In the genomic region with DNA sequence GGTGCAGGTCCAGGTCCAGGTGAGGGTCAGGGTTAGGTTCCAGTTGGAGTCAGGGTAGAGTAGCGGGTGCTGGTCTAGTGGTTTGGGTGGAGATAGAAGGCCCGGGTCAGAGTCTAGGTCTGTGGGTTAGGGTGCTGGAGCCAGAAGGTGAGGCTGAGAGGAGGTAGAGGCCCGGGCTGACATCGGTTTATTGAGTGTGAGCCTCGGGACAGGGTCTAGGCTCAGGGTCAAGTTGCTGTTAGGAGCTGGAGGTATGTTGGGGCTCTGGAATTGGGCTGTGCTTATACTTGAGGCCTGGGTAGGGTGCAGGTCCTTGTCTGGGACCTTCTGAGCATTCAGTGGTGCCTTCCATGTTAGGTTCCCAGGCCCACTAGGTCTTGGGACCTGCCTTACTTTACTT, we compare ENCODE assay signal across 8 mouse cellular contexts. TPM values are rescaled to one million over a fixed set of nuclear protein-coding genes. Genes with fewer than 3 reads are reported as not detected.
DNase-seq lines count a peak whose midpoint lies in the region; ATAC-seq and TF ChIP-seq lines count a peak whose summit lies in the region.

No protein-coding gene starts in this region.

- 30% methylated on average over 5 of the region's 5 CpGs for WGBS in lung, embryonic 14.5 days
- 44% methylated on average over 5 of the region's 5 CpGs for WGBS in kidney, embryonic 16.5 days
- 56% methylated on average over 5 of the region's 5 CpGs for WGBS in neural tube, embryonic 14.5 days

- H3K4me2 ChIP-seq in lung, embryonic 14.5 days: peak overlapping the region; percentile 89
- peak overlapping the region; percentile 89 for H3K4me2 ChIP-seq in kidney, embryonic 16.5 days (replicated peaks; ENCODE audit: low read depth, low read length)
- H3K4me2 ChIP-seq in neural tube, embryonic 14.5 days (ENCODE audit: low read depth, low read length): peak overlapping the region; percentile 94

- no peak overlapping the region for H3K27ac ChIP-seq in lung, embryonic 14.5 days (ENCODE audit: low read depth)
- H3K27ac ChIP-seq in embryonic fibroblast, embryonic 13.5 days (ENCODE audit: insufficient read depth, low read length): no peak overlapping the region
- no peak overlapping the region for H3K27ac ChIP-seq in kidney, embryonic 16.5 days (ENCODE audit: low read length)
- H3K27ac ChIP-seq in neural tube, embryonic 14.5 days (ENCODE audit: low read depth, low read length): no peak overlapping the region

- no peak for ATAC-seq in lung, embryonic 14.5 days (ENCODE audit: insufficient read depth)
- ATAC-seq in kidney, embryonic 16.5 days (ENCODE audit: low FRiP score, low TSS enrichment): peak; percentile 11; the same call in 1 of the 2 replicates
- ATAC-seq in neural tube, embryonic 14.5 days (ENCODE audit: low read depth): no peak
- no peak for ATAC-seq in inflammation-experienced regulatory T-cells, adult 6 months

- no peaks in the 10 kb centered on the region; the same call in 1 of the 2 replicates for H3K4me1 ChIP-seq in lung, embryonic 14.5 days (ENCODE audit: insufficient read depth)
- H3K4me1 ChIP-seq in embryonic fibroblast, embryonic 13.5 days (ENCODE audit: control insufficient read depth, insufficient read depth, low read length): peaks cover 6% of the 10 kb centered on the region
- peaks cover 13% of the 10 kb centered on the region for H3K4me1 ChIP-seq in kidney, embryonic 16.5 days (ENCODE audit: insufficient read depth, low read length)
- H3K4me1 ChIP-seq in neural tube, embryonic 14.5 days (ENCODE audit: control insufficient read depth, insufficient read depth, low read length): peaks cover 12% of the 10 kb centered on the region

- H3K9me3 ChIP-seq in lung, embryonic 14.5 days (ENCODE audit: low read depth, low read length): no peaks in the 10 kb centered on the region
- no peaks in the 10 kb centered on the region for H3K9me3 ChIP-seq in kidney, embryonic 16.5 days (ENCODE audit: low read length)
- H3K9me3 ChIP-seq in neural tube, embryonic 14.5 days (ENCODE audit: control insufficient read depth, low read length): no peaks in the 10 kb centered on the region

- no peak for TF ChIP-seq POLR2A in embryonic fibroblast, embryonic 13.5 days (IDR thresholded peaks at IDR 0.05; ENCODE audit: low read depth, low read length)

- peak overlapping the region; percentile 74 for H3K9ac ChIP-seq in lung, embryonic 14.5 days
- H3K9ac ChIP-seq in kidney, embryonic 16.5 days (replicated peaks; ENCODE audit: low read length): peak overlapping the region; percentile 91
- peak overlapping the region; percentile 78 for H3K9ac ChIP-seq in neural tube, embryonic 14.5 days (replicated peaks; ENCODE audit: low read depth, low read length)

- peaks cover 5% of the 10 kb centered on the region; the same call in 1 of the 2 replicates for H3K36me3 ChIP-seq in lung, embryonic 14.5 days (ENCODE audit: insufficient read depth)
- H3K36me3 ChIP-seq in kidney, embryonic 16.5 days (ENCODE audit: insufficient read depth, low read length): no peaks in the 10 kb centered on the region
- H3K36me3 ChIP-seq in neural tube, embryonic 14.5 days (ENCODE audit: control insufficient read depth, insufficient read depth, low read length): no peaks in the 10 kb centered on the region; the same call in none of the 2 replicates

- no peak for TF ChIP-seq CTCF in lung, embryonic 14.5 days (IDR thresholded peaks at IDR 0.05; ENCODE audit: low read depth)
- no peak for TF ChIP-seq CTCF in embryonic fibroblast, embryonic 13.5 days (IDR thresholded peaks at IDR 0.05; ENCODE audit: borderline replicate concordance, insufficient read depth, low read length)

- H3K4me3 ChIP-seq in lung, embryonic 14.5 days (ENCODE audit: low read depth, low read length): peak overlapping the region; percentile 90
- H3K4me3 ChIP-seq in embryonic fibroblast, embryonic 13.5 days (ENCODE audit: insufficient read depth, low read length): peak overlapping the region; percentile 89
- H3K4me3 ChIP-seq in kidney, embryonic 16.5 days (ENCODE audit: low read length): peak overlapping the region; percentile 91
- H3K4me3 ChIP-seq in neural tube, embryonic 14.5 days (ENCODE audit: low read depth, low read length): peak overlapping the region; percentile 89

- no peak for DNase-seq in lung, embryonic 14.5 days
- DNase-seq in lung, postnatal 14 days: no peak
- DNase-seq in cerebellum, postnatal 36 days: no peak
- DNase-seq in thymus, postnatal 25 days: no peak

- no peaks in the 10 kb centered on the region for H3K27me3 ChIP-seq in lung, embryonic 14.5 days (ENCODE audit: insufficient read depth, low read length)
- no peaks in the 10 kb centered on the region for H3K27me3 ChIP-seq in kidney, embryonic 16.5 days (ENCODE audit: insufficient read depth, low read length)
- H3K27me3 ChIP-seq in neural tube, embryonic 14.5 days (ENCODE audit: control insufficient read depth, insufficient read depth, low read length): no peaks in the 10 kb centered on the region

RNA-seq across cellular contexts. Expression of a gene that starts 0.9 kb away (rescaled TPM):
- polyA plus RNA-seq in lung, embryonic 14.5 days (2014; fragmentation: Nextera tagmentation; extraction: Ambion mirVana): 6.9 and 8.0 TPM in 2 replicates
- 8.0 and 8.8 TPM in 2 replicates for polyA plus RNA-seq in embryonic fibroblast, embryonic 13.5 days (2011; ENCODE audit: insufficient read length, low read depth, missing spikeins)
- polyA plus RNA-seq in kidney, embryonic 16.5 days (2015; fragmentation: Nextera tagmentation; extraction: Ambion mirVana): 10.7 and 11.3 TPM in 2 replicates
- 7.7 and 8.7 TPM in 2 replicates for polyA plus RNA-seq in neural tube, embryonic 14.5 days (2014; fragmentation: Nextera tagmentation; extraction: Ambion mirVana)
- polyA plus RNA-seq in inflammation-experienced regulatory T-cells, adult 6 months (2017; shearing (Covaris generic)): 1 to 10 TPM; 3.3 to 4.8 (median 3.3) TPM

RNA-seq across cellular contexts. Expression of a gene that starts 36.2 kb away (rescaled TPM):
- 6.6 and 8.3 TPM in 2 replicates for polyA plus RNA-seq in lung, embryonic 14.5 days (2014; fragmentation: Nextera tagmentation; extraction: Ambion mirVana)
- polyA plus RNA-seq in embryonic fibroblast, embryonic 13.5 days (2011; ENCODE audit: insufficient read length, low read depth, missing spikeins): 2.5 and 7.4 TPM in 2 replicates
- polyA plus RNA-seq in kidney, embryonic 16.5 days (2015; fragmentation: Nextera tagmentation; extraction: Ambion mirVana): 4.2 and 4.6 TPM in 2 replicates
- 3.7 and 7.5 TPM in 2 replicates for polyA plus RNA-seq in neural tube, embryonic 14.5 days (2014; fragmentation: Nextera tagmentation; extraction: Ambion mirVana)
- polyA plus RNA-seq in inflammation-experienced regulatory T-cells, adult 6 months (2017; shearing (Covaris generic)): 1 to 10 TPM in 2 of 3 experiments, under 1 TPM in 1; 0.69 to 1.6 (median 1.2) TPM

RNA-seq across cellular contexts. Expression of a gene that starts 45.0 kb away (rescaled TPM):
- 7.0 and 8.0 TPM in 2 replicates for polyA plus RNA-seq in lung, embryonic 14.5 days (2014; fragmentation: Nextera tagmentation; extraction: Ambion mirVana)
- polyA plus RNA-seq in embryonic fibroblast, embryonic 13.5 days (2011; ENCODE audit: insufficient read length, low read depth, missing spikeins): 8.2 and 9.8 TPM in 2 replicates
- polyA plus RNA-seq in kidney, embryonic 16.5 days (2015; fragmentation: Nextera tagmentation; extraction: Ambion mirVana): 5.0 and 6.6 TPM in 2 replicates
- polyA plus RNA-seq in neural tube, embryonic 14.5 days (2014; fragmentation: Nextera tagmentation; extraction: Ambion mirVana): 14.4 and 20.0 TPM in 2 replicates
- 1 to 10 TPM; 2.3 to 4.3 (median 3.0) TPM for polyA plus RNA-seq in inflammation-experienced regulatory T-cells, adult 6 months (2017; shearing (Covaris generic))
